Mouse (Mus musculus) myocyte (in vitro differentiated cells): ENCODE data around the gene R3hdm4.

Experiments
- CEBPB ChIP-seq: IDR thresholded peaks from 2 replicates; pipeline ENCODE4 v1.6.1; 2011; ENCODE audit warnings: mild to moderate bottlenecking, moderate library complexity; ENCODE audit not compliant: poor library complexity, insufficient read depth, severe bottlenecking
- E2F4 ChIP-seq: IDR thresholded peaks from one replicate; pipeline ENCODE4 v1.6.1; 2011; ENCODE audit warnings: mild to moderate bottlenecking, control low read depth, moderate library complexity; ENCODE audit not compliant: insufficient read depth
- MAX ChIP-seq: IDR thresholded peaks from one replicate; pipeline ENCODE4 v1.6.1; 2011; ENCODE audit warnings: low read depth, mild to moderate bottlenecking, control low read depth
- MYOD1 ChIP-seq, 3 experiments: IDR thresholded peaks; one replicate each; pipeline ENCODE4 v1.6.1; 2011; ENCODE audit warnings: control low read depth in 2 of 3, low read depth in 2 of 3, mild to moderate bottlenecking in 2 of 3, moderate library complexity in 1 of 3; ENCODE audit not compliant: insufficient read length in 2 of 3, control insufficient read depth in 1 of 3
- POLR2A ChIP-seq: IDR thresholded peaks from one replicate; pipeline ENCODE4 v1.6.1; 2011; ENCODE audit warnings: low read depth, mild to moderate bottlenecking, control low read depth, moderate library complexity; ENCODE audit not compliant: insufficient read length
- POLR2AphosphoS2 ChIP-seq: IDR thresholded peaks from one replicate; pipeline ENCODE4 v1.6.1; 2011; ENCODE audit warnings: low read depth, control low read depth; ENCODE audit not compliant: insufficient read length
- TCF12 ChIP-seq: IDR thresholded peaks from one replicate; pipeline ENCODE4 v1.6.1; 2011; ENCODE audit warnings: mild to moderate bottlenecking, control low read depth; ENCODE audit not compliant: poor library complexity, insufficient read depth, severe bottlenecking
- USF1 ChIP-seq: IDR thresholded peaks from one replicate; pipeline ENCODE4 v1.6.1; 2011; ENCODE audit warnings: low read depth, mild to moderate bottlenecking, control low read depth, moderate library complexity

DNA sequence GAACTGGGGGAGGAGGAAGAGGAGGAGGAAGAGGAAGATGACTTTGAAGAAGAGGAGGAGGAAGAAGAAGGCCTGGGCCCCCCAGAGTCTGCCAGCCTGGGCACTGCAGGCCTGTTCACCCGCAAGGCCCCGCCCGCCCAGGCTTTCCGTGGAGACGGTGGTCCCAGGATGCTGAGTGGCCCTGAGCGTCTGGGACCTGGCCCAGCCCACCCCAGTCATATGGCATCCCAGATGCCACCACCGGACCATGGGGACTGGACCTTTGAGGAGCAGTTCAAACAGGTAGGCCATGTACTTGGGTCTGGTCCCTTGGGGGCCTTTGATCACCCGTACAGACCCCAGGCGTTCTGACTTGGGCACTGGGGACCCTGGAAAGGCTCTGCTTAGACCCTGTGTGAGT is 10.8 kb upstream of the R3hdm4 start:
- TF ChIP-seq MAX: no peak
- no peak for TF ChIP-seq POLR2A
- TF ChIP-seq USF1: no peak
- TF ChIP-seq E2F4: no peak
- no peak for TF ChIP-seq POLR2AphosphoS2
- TF ChIP-seq MYOD1 (IDR thresholded peaks at IDR 0.05; ENCODE audit: control insufficient read depth in 1 of 3, insufficient read length in 2 of 3, low read depth in 2 of 3): no peak
- TF ChIP-seq CEBPB: no peak
- no peak for TF ChIP-seq TCF12
